Mouse (Mus musculus): ENCODE results near the gene Aff1. TPM values are rescaled to one million over a fixed set of nuclear protein-coding genes. Genes with fewer than 3 reads are reported as not detected.

Aff1 gene
- polyA plus RNA-seq, 1 experiment, result 50.1 TPM

- H3K4me3 ChIP-seq (ENCODE audit: insufficient read depth, low read length), result no peak overlapping the region
- H3K27ac ChIP-seq (ENCODE audit: insufficient read depth, low read length), result peak overlapping the region; percentile 99
- peaks cover 39% of the 10 kb centered on the region for H3K4me1 ChIP-seq (ENCODE audit: control insufficient read depth, insufficient read depth, low read length)
- TF ChIP-seq CTCF (IDR thresholded peaks at IDR 0.05; ENCODE audit: borderline replicate concordance, insufficient read depth, low read length) (no peak), POLR2A (IDR thresholded peaks at IDR 0.05; ENCODE audit: low read depth, low read length) (no peak)
These were observed 83.3 kb downstream of the Aff1 start for GRCm38 (mm10) chr5:103775429-103775828.

DNA sequence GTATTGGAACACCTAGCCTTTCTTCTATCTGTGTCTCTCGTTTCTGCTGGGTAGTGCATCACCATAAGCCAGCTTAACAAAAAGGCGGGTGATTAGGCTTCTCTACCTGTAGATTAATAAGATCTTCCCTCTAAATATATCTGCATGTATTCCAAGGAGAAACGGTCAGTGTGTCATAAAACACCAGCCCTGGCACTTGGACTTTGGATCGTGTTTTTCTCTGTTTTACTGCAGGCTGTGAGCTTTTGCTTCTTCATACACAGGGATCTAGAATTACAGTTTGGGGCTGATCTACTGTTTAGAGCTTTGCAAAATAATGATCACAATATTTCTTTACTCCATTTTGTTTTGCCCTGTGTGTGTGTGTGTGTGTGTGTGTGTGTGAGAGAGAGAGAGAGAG, 84.7 kb downstream of the Aff1 start:
- TF ChIP-seq CTCF (IDR thresholded peaks at IDR 0.05; ENCODE audit: borderline replicate concordance, insufficient read depth, low read length), result no peak
- no peak for TF ChIP-seq POLR2A (IDR thresholded peaks at IDR 0.05; ENCODE audit: low read depth, low read length)
- H3K4me3 ChIP-seq (ENCODE audit: insufficient read depth, low read length), result peak overlapping the region; percentile 29; the same call in 1 of the 2 replicates
- peaks cover 39% of the 10 kb centered on the region for H3K4me1 ChIP-seq (ENCODE audit: control insufficient read depth, insufficient read depth, low read length)
- H3K27ac ChIP-seq (ENCODE audit: insufficient read depth, low read length), result no peak overlapping the region; the same call in 1 of the 2 replicates

DNA sequence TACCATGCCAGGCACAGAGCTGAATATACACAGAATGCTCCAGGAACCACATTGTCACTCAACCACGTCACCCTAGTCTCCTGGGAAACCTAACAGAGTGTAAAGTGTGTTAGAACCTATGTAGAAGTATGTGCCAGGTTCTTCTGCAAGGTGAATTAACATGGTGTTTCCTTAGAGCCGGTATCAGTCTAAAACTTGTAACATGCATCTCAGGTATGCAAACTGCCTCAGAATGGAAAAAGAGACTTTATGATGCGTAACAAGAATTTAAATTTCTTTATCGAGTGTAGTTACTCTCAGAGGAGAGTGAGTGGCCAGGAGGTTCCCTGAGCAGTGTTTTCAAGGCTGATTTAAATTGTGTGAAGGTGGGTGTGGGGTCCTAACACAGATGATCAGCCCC, 85.3 kb downstream of the Aff1 start:
- TF ChIP-seq CTCF (IDR thresholded peaks at IDR 0.05; ENCODE audit: borderline replicate concordance, insufficient read depth, low read length) (no peak), POLR2A (IDR thresholded peaks at IDR 0.05; ENCODE audit: low read depth, low read length) (no peak)
- H3K27ac ChIP-seq (ENCODE audit: insufficient read depth, low read length), result peak overlapping the region; percentile 15; the same call in 1 of the 2 replicates
- no peak overlapping the region for H3K4me3 ChIP-seq (ENCODE audit: insufficient read depth, low read length)
- peaks cover 33% of the 10 kb centered on the region for H3K4me1 ChIP-seq (ENCODE audit: control insufficient read depth, insufficient read depth, low read length)

DNA sequence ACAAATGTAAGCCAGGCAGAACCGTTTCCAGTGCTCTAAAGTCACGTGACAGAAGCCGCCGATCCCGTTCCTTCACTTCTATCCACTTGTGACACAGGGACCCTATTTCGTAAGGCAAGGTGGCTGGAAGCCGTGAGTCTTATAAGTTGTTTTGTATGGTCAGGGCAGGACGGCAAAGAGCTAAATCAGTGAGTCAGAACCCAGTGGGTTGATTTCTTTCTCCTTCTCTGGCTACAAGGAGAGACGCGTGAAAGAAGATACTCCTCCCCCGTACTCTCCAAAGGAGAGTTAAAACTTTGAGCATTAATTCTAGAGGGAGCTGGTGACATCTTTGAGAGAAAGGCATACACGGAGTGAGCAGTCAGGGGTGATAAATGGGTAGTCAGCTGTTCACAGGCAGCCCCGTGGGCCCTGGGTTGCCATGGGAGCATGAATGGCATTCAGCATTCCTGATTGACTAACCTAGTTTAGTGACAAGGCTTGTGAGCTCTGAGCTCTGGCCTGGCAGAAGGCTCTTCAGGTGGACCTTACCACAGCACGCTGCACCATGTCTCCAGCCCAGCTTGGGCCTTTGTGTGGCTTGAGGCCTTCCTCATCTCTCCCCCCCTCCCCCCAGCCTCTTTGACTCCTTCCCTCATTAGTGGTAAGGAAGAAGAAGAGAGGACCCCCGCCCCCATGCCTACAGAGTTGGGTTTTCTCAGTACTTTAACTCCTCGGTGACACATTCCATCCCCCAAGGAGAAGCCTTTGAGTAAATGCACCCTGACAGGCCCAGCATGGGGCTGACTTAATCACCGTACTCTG, 86.3 kb downstream of the Aff1 start:
- Histone ChIP-seq H3K4me1 (ENCODE audit: control insufficient read depth, insufficient read depth, low read length) (peaks cover 33% of the 10 kb centered on the region), H3K4me3 (ENCODE audit: insufficient read depth, low read length) (peak overlapping the region; percentile 9; the same call in 1 of the 2 replicates), H3K27ac (ENCODE audit: insufficient read depth, low read length) (peak overlapping the region; percentile 92)
- TF ChIP-seq POLR2A (IDR thresholded peaks at IDR 0.05; ENCODE audit: low read depth, low read length) (no peak), CTCF (IDR thresholded peaks at IDR 0.05; ENCODE audit: borderline replicate concordance, insufficient read depth, low read length) (no peak)

DNA sequence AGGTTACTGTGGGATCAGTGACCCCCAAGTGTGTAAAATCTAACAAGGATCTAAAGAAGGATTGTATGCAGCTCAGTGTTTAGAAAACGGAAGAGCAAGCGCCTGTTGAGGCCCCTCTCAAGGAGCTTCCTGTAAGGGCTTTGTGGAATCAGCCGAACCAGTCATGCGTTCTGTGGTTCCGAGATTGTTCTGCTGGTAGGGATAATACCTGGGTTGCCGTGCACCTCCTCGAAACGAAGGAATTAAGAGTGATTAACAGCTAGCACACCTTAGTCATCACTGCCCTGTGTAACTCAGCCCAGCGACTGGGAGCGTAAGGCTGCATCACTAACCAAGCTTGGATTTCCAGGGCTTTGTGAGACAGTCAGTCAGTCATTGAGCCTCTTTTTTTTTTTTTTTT, 87.7 kb downstream of the Aff1 start:
- H3K4me1 ChIP-seq (ENCODE audit: control insufficient read depth, insufficient read depth, low read length), result peaks cover 27% of the 10 kb centered on the region
- TF ChIP-seq CTCF (IDR thresholded peaks at IDR 0.05; ENCODE audit: borderline replicate concordance, insufficient read depth, low read length), result no peak
- no peak for TF ChIP-seq POLR2A (IDR thresholded peaks at IDR 0.05; ENCODE audit: low read depth, low read length)
- peak overlapping the region; percentile 92; the same call in 1 of the 2 replicates for H3K27ac ChIP-seq (ENCODE audit: insufficient read depth, low read length)
- no peak overlapping the region for H3K4me3 ChIP-seq (ENCODE audit: insufficient read depth, low read length)

- Histone ChIP-seq H3K4me3 (ENCODE audit: insufficient read depth, low read length) (no peak overlapping the region), H3K27ac (ENCODE audit: insufficient read depth, low read length) (no peak overlapping the region), H3K4me1 (ENCODE audit: control insufficient read depth, insufficient read depth, low read length) (peaks cover 24% of the 10 kb centered on the region)
- TF ChIP-seq POLR2A (IDR thresholded peaks at IDR 0.05; ENCODE audit: low read depth, low read length) (no peak), CTCF (IDR thresholded peaks at IDR 0.05; ENCODE audit: borderline replicate concordance, insufficient read depth, low read length) (no peak)
These were observed 88.1 kb downstream of the Aff1 start for GRCm38 (mm10) chr5:103780266-103780665.

DNA sequence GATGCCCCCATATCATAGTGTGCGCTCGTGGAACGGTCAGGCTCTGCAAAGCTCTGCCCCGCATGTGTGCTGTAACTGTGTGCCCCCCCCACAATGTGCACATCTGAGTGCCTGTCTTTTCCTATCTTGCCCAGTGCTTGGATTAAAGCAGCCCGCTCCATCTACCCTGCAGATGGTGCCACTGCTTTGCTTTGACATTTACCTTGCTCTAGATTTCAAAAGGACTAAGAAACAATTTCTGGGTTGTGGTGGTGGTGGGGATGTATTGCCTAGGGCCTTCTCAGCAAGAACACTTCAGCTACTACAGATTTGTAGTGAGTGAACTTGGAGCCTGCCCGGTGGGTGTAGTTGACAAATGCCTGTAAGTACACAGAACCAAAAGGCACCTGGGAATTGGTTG, 88.7 kb downstream of the Aff1 start:
- no peak for TF ChIP-seq CTCF (IDR thresholded peaks at IDR 0.05; ENCODE audit: borderline replicate concordance, insufficient read depth, low read length)
- no peak for TF ChIP-seq POLR2A (IDR thresholded peaks at IDR 0.05; ENCODE audit: low read depth, low read length)
- Histone ChIP-seq H3K27ac (ENCODE audit: insufficient read depth, low read length) (no peak overlapping the region), H3K4me1 (ENCODE audit: control insufficient read depth, insufficient read depth, low read length) (peaks cover 20% of the 10 kb centered on the region), H3K4me3 (ENCODE audit: insufficient read depth, low read length) (no peak overlapping the region)

DNA sequence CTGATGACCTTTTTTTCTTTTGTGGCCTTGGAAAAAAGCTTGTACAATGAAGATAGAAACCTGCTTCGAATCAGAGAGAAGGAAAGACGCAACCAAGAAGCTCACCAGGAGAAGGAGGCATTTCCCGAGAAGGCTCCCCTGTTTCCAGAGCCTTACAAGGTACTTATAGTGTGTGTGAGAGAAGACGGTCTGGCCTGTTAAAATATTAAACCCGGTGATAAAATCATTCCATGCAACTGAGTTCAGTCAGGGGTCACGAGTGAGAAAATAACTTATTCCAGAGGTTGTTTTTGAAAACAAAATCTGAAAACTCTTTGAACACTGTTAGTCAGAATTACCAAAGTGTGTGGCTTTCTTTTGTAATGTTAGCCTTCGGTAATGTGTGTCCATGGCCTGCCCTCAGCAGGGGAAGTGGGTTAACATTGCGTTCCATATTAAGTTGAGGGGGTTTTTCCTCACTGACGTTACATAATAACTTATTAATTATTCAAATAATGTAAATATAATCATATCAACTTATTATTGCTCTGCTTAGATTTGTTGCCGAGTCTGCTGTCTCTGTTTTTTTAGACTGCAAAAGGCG, 91.0 kb downstream of the Aff1 start:
- no peak for TF ChIP-seq POLR2A (IDR thresholded peaks at IDR 0.05; ENCODE audit: low read depth, low read length)
- no peak for TF ChIP-seq CTCF (IDR thresholded peaks at IDR 0.05; ENCODE audit: borderline replicate concordance, insufficient read depth, low read length)
- Histone ChIP-seq H3K27ac (ENCODE audit: insufficient read depth, low read length) (no peak overlapping the region), H3K4me1 (ENCODE audit: control insufficient read depth, insufficient read depth, low read length) (peaks cover 20% of the 10 kb centered on the region)

DNA sequence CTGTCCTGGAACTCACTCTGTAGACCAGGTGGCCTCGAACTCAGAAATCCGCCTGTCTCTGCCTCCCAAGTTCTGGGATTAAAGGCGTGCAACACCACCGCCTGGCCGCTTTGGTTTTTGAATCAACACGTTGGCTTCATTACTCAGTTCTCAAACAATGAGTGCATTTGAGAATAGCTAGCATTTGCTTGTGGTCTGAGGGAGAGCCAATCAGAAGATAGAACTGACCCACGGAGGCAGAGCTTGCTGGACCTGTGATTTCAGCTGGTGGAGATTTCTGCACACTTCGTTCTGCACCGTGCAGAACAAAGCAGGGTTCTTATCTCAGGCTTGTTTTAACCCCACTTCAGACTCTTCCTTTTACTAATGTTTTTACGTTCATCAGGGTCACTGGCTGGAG, 93.9 kb downstream of the Aff1 start:
- Histone ChIP-seq H3K27ac (ENCODE audit: insufficient read depth, low read length) (no peak overlapping the region), H3K4me1 (ENCODE audit: control insufficient read depth, insufficient read depth, low read length) (peaks cover 11% of the 10 kb centered on the region; the same call in 1 of the 2 replicates), H3K4me3 (ENCODE audit: insufficient read depth, low read length) (no peak overlapping the region)
- TF ChIP-seq POLR2A (IDR thresholded peaks at IDR 0.05; ENCODE audit: low read depth, low read length) (no peak), CTCF (IDR thresholded peaks at IDR 0.05; ENCODE audit: borderline replicate concordance, insufficient read depth, low read length) (no peak)

More for the DNA sequence above, 91.0 kb downstream of the Aff1 start:
- H3K4me3 ChIP-seq (ENCODE audit: insufficient read depth, low read length), result no peak overlapping the region

GRCm38 (mm10) chr5:103788476-103788875, 96.3 kb downstream of the Aff1 start:
- Histone ChIP-seq H3K27ac (ENCODE audit: insufficient read depth, low read length) (no peak overlapping the region), H3K4me1 (ENCODE audit: control insufficient read depth, insufficient read depth, low read length) (peaks cover 8% of the 10 kb centered on the region; the same call in 1 of the 2 replicates), H3K4me3 (ENCODE audit: insufficient read depth, low read length) (no peak overlapping the region)
- TF ChIP-seq CTCF (IDR thresholded peaks at IDR 0.05; ENCODE audit: borderline replicate concordance, insufficient read depth, low read length) (no peak), POLR2A (IDR thresholded peaks at IDR 0.05; ENCODE audit: low read depth, low read length) (no peak)

All from embryonic fibroblast, embryonic 13.5 days (primary cell).